Mouse (Mus musculus) MEL (cell line): ENCODE measurements around the gene Kat6b. TPM values are rescaled to one million over a fixed set of nuclear protein-coding genes. Genes with fewer than 3 reads are reported as not detected.
"Not testable (repeated sequence)": the region's sequence is repeated elsewhere in the genome, so short reads cannot be mapped to it uniquely, and the experiment has no call there.

Experiments
- DNase-seq: peaks from one replicate; pipeline ENCODE4 v3.0.0; 2011; ENCODE audit warnings: low read depth, low spot score
- H3K27ac ChIP-seq: 2 replicates; pipeline ENCODE4 v1.5.1; 2012; ENCODE audit warnings: low read depth, mild to moderate bottlenecking, control low read depth, low read length, moderate library complexity; ENCODE audit not compliant: control insufficient read depth
- H3K27me3 ChIP-seq, 2 experiments: fragments of 150-350 bp in 1 of 2; sonication (generic) in 1 of 2; 2 replicates each; pipeline ENCODE4 v1.6.1; 2012; ENCODE audit warnings: low read length in 2 of 2, mild to moderate bottlenecking in 2 of 2, improper control_type of control experiment in 1 of 2, moderate library complexity in 1 of 2; ENCODE audit not compliant: insufficient read depth in 2 of 2, control insufficient read depth in 1 of 2
- H3K36me3 ChIP-seq, 2 experiments: 2 replicates each; pipeline ENCODE4 v1.6.1; 2012 to 2014; ENCODE audit warnings: low read length in 2 of 2, improper control_type of control experiment in 1 of 2, inconsistent platforms in 1 of 2, mild to moderate bottlenecking in 1 of 2; ENCODE audit not compliant: insufficient read depth in 2 of 2, control insufficient read depth in 1 of 2
- H3K4me1 ChIP-seq, 2 experiments: fragments of 150-350 bp in 1 of 2; sonication (generic) in 1 of 2; 2 replicates each; pipeline ENCODE4 v1.6.1; 2012; ENCODE audit warnings: low read length in 2 of 2, improper control_type of control experiment in 1 of 2, mild to moderate bottlenecking in 1 of 2; ENCODE audit not compliant: insufficient read depth in 2 of 2, control insufficient read depth in 1 of 2
- H3K4me3 ChIP-seq, 2 experiments: fragments of 150-350 bp in 1 of 2; sonication (generic) in 1 of 2; 2 replicates each; pipeline ENCODE4 v1.5.1; 2012; ENCODE audit warnings: low read depth in 2 of 2, low read length in 2 of 2, mild to moderate bottlenecking in 2 of 2, moderate library complexity in 2 of 2, control low read depth in 1 of 2, improper control_type of control experiment in 1 of 2; ENCODE audit not compliant: control insufficient read depth in 1 of 2, insufficient read depth in 1 of 2
- H3K79me2 ChIP-seq: 2 replicates; pipeline ENCODE4 v1.6.1; 2012; ENCODE audit warnings: mild to moderate bottlenecking, low read length, moderate library complexity; ENCODE audit not compliant: control insufficient read depth, poor library complexity, insufficient read depth
- H3K9ac ChIP-seq: 2 replicates; pipeline ENCODE4 v1.6.1; 2012; ENCODE audit warnings: low read depth, mild to moderate bottlenecking, control low read depth, low read length, moderate library complexity; ENCODE audit not compliant: control insufficient read depth, poor library complexity, severe bottlenecking
- H3K9me3 ChIP-seq: fragments of 150-350 bp; sonication (generic); replicated peaks from 2 replicates; pipeline ENCODE4 v1.6.1; 2012; ENCODE audit warnings: mild to moderate bottlenecking, low read length, improper control_type of control experiment, moderate library complexity; ENCODE audit not compliant: insufficient read depth
- BHLHE40 ChIP-seq: IDR thresholded peaks from 2 replicates; pipeline ENCODE4 v1.6.1; 2012; ENCODE audit warnings: low read depth, mild to moderate bottlenecking, inconsistent platforms, low read length, improper control_type of control experiment, borderline replicate concordance
- CHD1 ChIP-seq: IDR thresholded peaks from 2 replicates; pipeline ENCODE4 v1.6.1; 2012; ENCODE audit warnings: low read depth, mild to moderate bottlenecking, inconsistent platforms, low read length, improper control_type of control experiment
- CTCF ChIP-seq, 3 experiments: IDR thresholded peaks in 2 of 3; conservative IDR thresholded peaks in 1 of 3; 2 replicates each; pipeline ENCODE4 v1.5.1; 2011 to 2012; ENCODE audit warnings: low read length in 3 of 3, low read depth in 2 of 3, mild to moderate bottlenecking in 2 of 3, improper control_type of control experiment in 1 of 3, inconsistent platforms in 1 of 3, mixed read lengths in 1 of 3, moderate library complexity in 1 of 3; ENCODE audit not compliant: control insufficient read depth in 1 of 3, insufficient read depth in 1 of 3, poor library complexity in 1 of 3, severe bottlenecking in 1 of 3
- E2F4 ChIP-seq: IDR thresholded peaks from 2 replicates; pipeline ENCODE4 v1.6.1; 2011; ENCODE audit warnings: low read depth, low read length, improper control_type of control experiment, borderline replicate concordance
- ETS1 ChIP-seq: IDR thresholded peaks from 2 replicates; pipeline ENCODE4 v1.6.1; 2012; ENCODE audit warnings: low read depth, mild to moderate bottlenecking, inconsistent platforms, low read length, improper control_type of control experiment, moderate library complexity
- HCFC1 ChIP-seq: IDR thresholded peaks from 2 replicates; pipeline ENCODE4 v1.6.1; 2012; ENCODE audit warnings: low read depth, mild to moderate bottlenecking, inconsistent platforms, low read length, improper control_type of control experiment, moderate library complexity
- KAT2A ChIP-seq: conservative IDR thresholded peaks from 2 replicates; pipeline ENCODE4 v1.6.1; 2012; ENCODE audit warnings: low read depth, low read length, improper control_type of control experiment, inconsistent platforms
- MEF2A ChIP-seq: IDR thresholded peaks from 2 replicates; pipeline ENCODE4 v1.6.1; 2014; ENCODE audit warnings: low read depth, mild to moderate bottlenecking, inconsistent platforms, low read length, improper control_type of control experiment; ENCODE audit not compliant: poor library complexity, insufficient replicate concordance, severe bottlenecking; ENCODE audit errors: extremely low read depth
- MXI1 ChIP-seq: IDR thresholded peaks from 2 replicates; pipeline ENCODE4 v1.6.1; 2011; ENCODE audit warnings: mild to moderate bottlenecking, low read depth, low read length, improper control_type of control experiment
- NELFE ChIP-seq: IDR thresholded peaks from 2 replicates; pipeline ENCODE4 v1.6.1; 2011; ENCODE audit warnings: low read depth, low read length, improper control_type of control experiment
- NRF1 ChIP-seq: IDR thresholded peaks from 2 replicates; pipeline ENCODE4 v1.6.1; 2014; ENCODE audit warnings: low read depth, mild to moderate bottlenecking, inconsistent platforms, low read length, improper control_type of control experiment, moderate library complexity; ENCODE audit not compliant: poor library complexity, insufficient read depth, severe bottlenecking
- POLR2A ChIP-seq, 2 experiments: IDR thresholded peaks; 2 replicates each; pipeline ENCODE4 v1.6.1; 2011 to 2012; ENCODE audit warnings: low read length in 2 of 2, mild to moderate bottlenecking in 2 of 2, control low read depth in 1 of 2, improper control_type of control experiment in 1 of 2, low read depth in 1 of 2, moderate library complexity in 1 of 2; ENCODE audit not compliant: control insufficient read depth in 1 of 2, insufficient read depth in 1 of 2, poor library complexity in 1 of 2
- RAD21 ChIP-seq: IDR thresholded peaks from 2 replicates; pipeline ENCODE4 v1.6.1; 2011; ENCODE audit warnings: mild to moderate bottlenecking, low read depth, low read length, improper control_type of control experiment
- SIN3A ChIP-seq: IDR thresholded peaks from 2 replicates; pipeline ENCODE4 v1.6.1; 2012; ENCODE audit warnings: low read length, improper control_type of control experiment, inconsistent platforms
- TBP ChIP-seq: IDR thresholded peaks from 2 replicates; pipeline ENCODE4 v1.8.0; 2011; ENCODE audit warnings: low read depth, low read length, improper control_type of control experiment
- TCF12 ChIP-seq: IDR thresholded peaks from 2 replicates; pipeline ENCODE4 v1.6.1; 2014; ENCODE audit warnings: low read depth, mild to moderate bottlenecking, inconsistent platforms, low read length, improper control_type of control experiment, moderate library complexity
- UBTF ChIP-seq: IDR thresholded peaks from 2 replicates; pipeline ENCODE4 v1.6.1; 2012; ENCODE audit warnings: low read depth, mild to moderate bottlenecking, inconsistent platforms, low read length, improper control_type of control experiment, moderate library complexity, borderline replicate concordance; ENCODE audit not compliant: insufficient read depth
- ZC3H11A ChIP-seq: IDR thresholded peaks from 2 replicates; pipeline ENCODE4 v1.6.1; 2012; ENCODE audit warnings: low read depth, mild to moderate bottlenecking, inconsistent platforms, low read length, improper control_type of control experiment
- ZKSCAN1 ChIP-seq: IDR thresholded peaks from 2 replicates; pipeline ENCODE4 v1.6.1; 2012; ENCODE audit warnings: low read depth, mild to moderate bottlenecking, inconsistent platforms, low read length, improper control_type of control experiment, moderate library complexity
- ZMIZ1 ChIP-seq: IDR thresholded peaks from 2 replicates; pipeline ENCODE4 v1.6.1; 2012; ENCODE audit warnings: low read depth, mild to moderate bottlenecking, inconsistent platforms, low read length, improper control_type of control experiment, moderate library complexity
- ZNF384 ChIP-seq: IDR thresholded peaks from 2 replicates; pipeline ENCODE4 v1.6.1; 2012; ENCODE audit warnings: low read depth, mild to moderate bottlenecking, inconsistent platforms, low read length, improper control_type of control experiment
- polyA plus RNA-seq, 2 experiments: library from polyadenylated mRNA; stranded (reverse) in 1 of 2; unstranded in 1 of 2; fragments of >175 nt in 1 of 2; fragments of >200 nt in 1 of 2; gene quantifications; 2 replicates each; pipeline versions ENCODE4 v1.2.1 to v1.2.4; 2012; ENCODE audit warnings: low replicate concordance in 2 of 2, low read depth in 1 of 2; ENCODE audit not compliant: insufficient read length in 2 of 2, insufficient read depth in 1 of 2, missing spikeins in 1 of 2
- total RNA-seq: library from RNA; depleted of rRNA; stranded (reverse); fragments of 300-350 nt; gene quantifications from 2 replicates; pipeline ENCODE4 v1.2.3, GENCODE M21; 2012

Gene Kat6b
- total and polyA plus RNA-seq, 3 experiments = 1.8 to 5.4 TPM; not detected in 1

GRCm38 (mm10) chr14:21662465-21663142 lies 181.4 kb downstream of the Kat6b start (continued):
- TF ChIP-seq POLR2A (IDR thresholded peaks at IDR 0.05; ENCODE audit: control insufficient read depth in 1 of 2, insufficient read depth in 1 of 2, low read depth in 1 of 2, low read length in 2 of 2, poor library complexity in 1 of 2) = 0 out of 4 replicates have a peak, but pooled peaks of 1 of the 2 experiments have one; percentile 26
- no peak; the same call in 1 of the 2 replicates for TF ChIP-seq KAT2A
- no peak for TF ChIP-seq TBP
- peak; percentile 61 for TF ChIP-seq TCF12

GRCm38 (mm10) chr14:21669218-21669617 lies 188.0 kb downstream of the Kat6b start:
- Histone ChIP-seq H3K4me1 (no peaks in the 10 kb centered on the region), H3K9me3 (no peaks in the 10 kb centered on the region), H3K27ac (no peak overlapping the region), H3K27me3 (no peaks in the 10 kb centered on the region), H3K36me3 (no peaks in the 10 kb centered on the region), H3K79me2 (no peaks in the 10 kb centered on the region), H3K9ac (no peak overlapping the region), H3K4me3 (no peak overlapping the region)
- TF ChIP-seq ZKSCAN1 (no peak), NRF1 (no peak), RAD21 (no peak), MEF2A (no peak), NELFE (no peak), ZC3H11A (no peak), ZNF384 (no peak)
- DNase-seq = no peak

GRCm38 (mm10) chr14:21669633-21670421 lies 188.6 kb downstream of the Kat6b start:
- no peaks in the 10 kb centered on the region for H3K27me3 ChIP-seq
- H3K27ac ChIP-seq = no peak overlapping the region
- no peaks in the 10 kb centered on the region for H3K36me3 ChIP-seq
- H3K9ac ChIP-seq = no peak overlapping the region
- DNase-seq = no peak
- no peaks in the 10 kb centered on the region for H3K4me1 ChIP-seq
- H3K79me2 ChIP-seq = no peaks in the 10 kb centered on the region
- H3K9me3 ChIP-seq = no peaks in the 10 kb centered on the region
- TF ChIP-seq SIN3A (no peak), ZNF384 (no peak), ZMIZ1 (no peak), E2F4 (no peak), NELFE (no peak), CTCF (IDR thresholded peaks at IDR 0.05 in 2 of 3, conservative IDR thresholded peaks at IDR 0.05 in 1 of 3; ENCODE audit: control insufficient read depth in 1 of 3, insufficient read depth in 1 of 3, low read depth in 2 of 3, low read length in 3 of 3, poor library complexity in 1 of 3, severe bottlenecking in 1 of 3) (no peak), HCFC1 (no peak), BHLHE40 (no peak), CHD1 (no peak), TCF12 (no peak), ETS1 (no peak), UBTF (no peak), MXI1 (no peak)
- TF ChIP-seq, all 39 proteins: peak for 0
- no peak overlapping the region for H3K4me3 ChIP-seq

GRCm38 (mm10) chr14:21670422-21671006 lies 189.3 kb downstream of the Kat6b start:
- not testable (repeated sequence) for H3K79me2 ChIP-seq, H3K4me1 ChIP-seq, H3K27me3 ChIP-seq, H3K27ac ChIP-seq, H3K9me3 ChIP-seq, H3K9ac ChIP-seq, H3K4me3 ChIP-seq, DNase-seq, H3K36me3 ChIP-seq
